Mouse (Mus musculus) ovary, postnatal 14 days (tissue): ENCODE measurements around the gene Lhpp.

Source experiments
- DNase-seq: peaks from one replicate; pipeline ENCODE4 v3.0.0; 2022; ENCODE audit warnings: low spot score

Lhpp gene

DNA sequence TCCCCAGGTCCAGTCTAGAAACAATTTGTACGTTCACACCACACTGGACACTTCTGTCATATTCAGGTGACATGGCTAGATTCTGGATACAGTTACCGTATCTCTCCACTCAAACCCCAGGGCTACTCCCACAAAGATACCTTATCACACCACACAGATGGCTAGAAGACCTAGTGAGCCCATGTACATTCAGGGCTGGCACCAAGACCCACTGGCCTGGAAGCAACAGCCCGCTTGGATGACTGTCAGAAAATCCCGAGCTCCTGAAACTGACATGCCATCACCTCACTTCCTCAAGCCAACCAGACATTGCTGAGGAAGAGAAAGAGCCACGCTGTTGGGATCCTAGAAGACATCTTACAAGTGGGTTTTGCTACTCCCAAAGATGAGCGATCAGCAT is 128.4 kb downstream of the Lhpp start:
- no peak for DNase-seq

DNA sequence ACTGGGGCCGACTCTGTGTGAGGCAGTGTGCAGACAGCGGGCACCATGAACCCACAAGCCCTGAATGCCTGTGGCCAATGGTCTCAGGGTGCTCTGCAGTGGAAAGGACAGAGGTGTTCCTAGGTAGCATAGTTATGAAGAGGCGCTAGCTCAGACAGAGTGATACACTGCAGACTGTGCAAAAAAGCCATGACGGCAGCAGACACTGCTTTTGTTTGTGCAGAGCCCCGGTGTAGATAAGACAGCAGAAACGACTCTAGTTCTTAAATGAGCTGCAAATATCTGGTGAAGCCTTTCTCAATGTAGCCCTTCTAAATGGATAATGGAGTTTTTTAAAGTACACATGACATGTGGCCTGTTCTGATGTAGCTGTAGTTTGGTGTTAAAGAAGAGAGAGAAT is 129.4 kb downstream of the Lhpp start:
- no peak for DNase-seq

DNA sequence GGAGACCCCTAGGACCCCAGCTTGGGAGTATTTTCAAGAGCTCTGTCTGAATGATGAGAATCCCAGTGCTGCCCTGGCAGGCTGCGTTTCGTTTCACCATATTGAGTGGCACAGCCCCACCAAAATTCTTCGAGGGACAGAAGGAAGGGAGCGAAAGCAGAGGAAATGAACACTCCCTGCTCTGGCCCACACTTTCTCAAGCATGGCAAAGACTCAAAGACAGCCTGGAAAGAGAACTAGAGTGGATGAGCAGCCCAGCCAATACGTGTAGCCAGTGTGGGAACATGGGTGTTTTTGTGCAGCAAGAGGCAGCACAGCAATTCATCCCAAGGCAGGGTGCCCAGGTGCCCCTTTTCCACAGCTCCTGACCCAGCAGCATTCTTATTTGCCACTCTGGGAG is 132.5 kb downstream of the Lhpp start:
- DNase-seq = no peak

DNA sequence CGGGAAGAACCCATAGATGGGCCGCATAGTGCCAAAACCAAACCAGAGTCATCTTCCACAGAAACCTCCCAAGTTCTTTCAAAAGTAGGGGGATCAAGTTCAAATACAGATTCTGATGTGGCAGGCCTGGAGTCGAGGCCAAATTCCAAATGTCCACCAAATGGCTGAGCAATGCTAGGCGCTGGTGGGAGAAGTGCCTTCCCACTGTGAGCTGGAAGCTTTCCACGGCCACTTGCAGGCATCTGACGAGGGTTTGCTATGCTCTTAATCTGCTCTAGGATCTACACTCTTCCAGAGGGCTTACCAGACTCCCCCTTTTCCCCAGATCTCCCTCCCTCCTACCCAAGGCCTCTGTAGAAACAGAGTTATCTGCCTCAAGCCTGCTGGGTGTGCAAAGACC is 136.7 kb downstream of the Lhpp start:
- DNase-seq = no peak

DNA sequence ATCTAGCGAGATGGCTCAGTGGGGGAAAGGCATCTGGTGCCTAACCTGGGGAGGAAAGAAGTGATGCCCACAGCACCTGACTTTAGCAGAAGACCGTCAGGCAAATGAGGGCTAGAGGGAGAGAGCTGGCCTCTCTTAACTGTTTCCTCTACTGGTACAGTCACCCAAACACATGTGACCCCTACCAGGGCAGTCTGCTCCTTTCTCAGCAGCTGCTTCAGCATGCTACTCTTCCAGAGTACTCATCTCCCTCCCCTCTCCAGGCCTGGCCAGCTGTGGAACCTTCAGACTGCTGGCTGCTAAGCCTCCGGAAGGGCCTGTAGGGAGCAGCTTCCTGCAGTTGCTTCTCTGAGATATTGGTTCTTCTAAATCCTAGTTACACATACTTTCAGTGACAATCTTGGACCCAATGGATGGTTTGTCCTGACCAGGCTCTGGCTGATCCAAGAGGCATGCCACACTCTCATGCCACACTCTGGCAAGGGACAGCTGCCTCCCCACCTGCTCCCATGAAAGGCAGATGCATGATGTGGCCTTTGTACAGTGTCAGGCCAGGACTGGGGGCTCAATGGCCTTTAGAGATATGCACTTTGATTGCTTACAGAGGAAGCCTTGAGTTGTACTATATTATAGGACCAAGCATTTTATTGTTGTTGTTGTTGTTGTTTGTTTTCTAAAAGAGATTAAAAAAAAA is 137.8 kb downstream of the Lhpp start:
- DNase-seq = no peak

DNA sequence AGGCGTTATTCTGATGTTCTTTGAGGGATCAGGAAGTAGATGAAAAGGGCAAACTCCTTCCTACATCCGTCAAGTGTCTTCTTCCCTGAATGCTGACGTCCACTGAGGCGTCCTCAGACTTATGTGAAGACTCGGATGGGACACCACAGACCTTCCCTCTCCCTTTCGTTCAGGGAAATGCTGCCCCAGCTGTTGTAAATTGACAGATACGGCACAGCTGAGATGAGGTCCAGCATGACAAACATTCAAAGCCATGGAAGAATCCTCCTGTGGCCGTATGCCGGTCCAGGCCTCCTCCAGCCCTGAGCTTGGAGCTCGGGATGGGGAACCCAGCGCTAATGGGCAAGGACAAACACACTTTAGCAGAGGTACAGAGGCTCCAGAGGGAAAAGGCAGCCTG is 139.1 kb downstream of the Lhpp start:
- no peak for DNase-seq

DNA sequence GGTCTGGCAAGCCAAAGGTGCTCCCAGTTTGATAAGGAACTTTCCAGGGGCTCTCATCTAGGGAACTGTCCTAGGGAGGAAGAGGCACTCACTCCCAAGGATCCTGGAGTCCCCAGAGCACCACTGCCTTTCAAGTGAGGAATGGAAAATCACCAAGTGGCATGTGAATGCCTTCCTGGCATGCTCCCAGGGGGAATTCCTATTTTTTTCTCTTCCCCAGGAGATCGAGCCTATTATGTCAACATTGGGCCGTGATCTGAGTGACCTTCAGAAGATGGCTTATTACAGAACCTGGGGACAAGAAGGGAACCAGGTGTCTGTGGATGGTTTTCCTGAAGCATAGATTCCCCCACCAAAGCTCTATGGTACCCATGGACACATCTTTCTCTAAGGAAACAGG is 141.3 kb downstream of the Lhpp start:
- no peak for DNase-seq

DNA sequence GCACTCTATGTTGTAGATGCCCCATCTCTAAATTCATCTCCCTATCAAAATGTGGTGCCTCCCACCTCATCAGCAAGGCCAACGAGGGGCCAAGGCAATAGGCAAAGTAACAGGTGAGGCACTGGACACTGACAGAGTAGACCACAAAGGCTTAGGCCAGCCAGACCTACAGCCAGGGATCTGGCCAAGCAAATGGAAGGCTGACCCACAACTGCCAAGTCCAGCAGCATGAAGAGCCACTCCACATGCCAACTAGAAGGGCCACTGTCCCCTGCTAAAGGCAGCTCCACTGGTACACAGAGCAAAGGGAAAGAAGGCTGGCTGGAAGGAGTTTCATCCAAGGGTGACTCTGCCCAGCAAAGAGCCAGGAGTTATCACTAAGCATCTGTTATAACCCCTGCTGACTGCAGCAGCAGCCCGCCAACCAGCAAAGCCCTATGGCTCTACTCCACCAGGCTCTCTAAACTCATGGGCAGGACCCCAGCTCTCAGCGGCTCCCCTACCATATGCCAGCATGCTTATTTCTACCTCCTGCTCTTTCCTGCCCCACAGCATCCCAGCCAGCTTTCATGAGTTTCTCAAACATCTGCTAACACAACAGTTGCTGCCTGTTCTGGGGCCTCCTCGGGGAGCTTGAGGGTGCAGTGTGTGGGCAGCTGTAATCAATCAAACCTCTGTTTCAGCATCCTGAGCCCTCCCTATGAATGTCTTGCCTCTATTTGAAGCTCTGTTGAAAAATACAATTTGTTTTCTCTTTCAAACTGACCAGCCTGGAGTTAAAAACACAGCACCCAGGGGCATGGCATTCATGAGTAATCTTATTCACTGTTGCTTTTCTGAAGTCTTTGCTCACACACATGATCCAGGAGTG is 143.3 kb downstream of the Lhpp start:
- DNase-seq = no peak

DNA sequence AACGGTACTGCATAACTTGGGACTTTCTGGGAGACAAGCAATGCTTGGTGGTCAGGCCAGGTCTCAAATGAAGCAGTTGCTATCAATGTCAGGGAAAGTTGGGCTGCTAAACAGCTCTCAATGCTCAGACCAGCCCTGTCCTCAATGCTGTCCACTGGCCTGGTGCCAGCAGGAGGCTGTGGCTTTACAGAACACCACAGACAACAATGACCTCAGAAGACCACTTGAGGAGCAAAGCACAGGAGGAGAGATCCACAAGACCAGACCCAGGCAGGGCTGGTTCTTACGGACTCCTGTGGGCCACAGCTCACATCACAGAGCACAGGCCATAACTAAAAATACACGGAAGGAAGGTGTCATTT is 143.9 kb downstream of the Lhpp start:
- no peak for DNase-seq
